Mouse (Mus musculus) adrenal gland, postnatal 36 days (tissue): ENCODE measurements around the gene Arhgap18. TPM values are rescaled to one million over a fixed set of nuclear protein-coding genes. Genes with fewer than 3 reads are reported as not detected.

ENCODE experiments used
- DNase-seq, 2 experiments: peaks; one replicate each; pipeline ENCODE4 v3.0.0; 2021; ENCODE audit warnings: mixed read lengths in 1 of 2
- total RNA-seq, 2 experiments: library from RNA; stranded (reverse); gene quantifications; 2 replicates each; pipeline ENCODE4 v1.2.3; 2021

The Arhgap18 gene
- total RNA-seq, 2 experiments from 2014 or later, result 28.3 to 41.6 TPM

DNA sequence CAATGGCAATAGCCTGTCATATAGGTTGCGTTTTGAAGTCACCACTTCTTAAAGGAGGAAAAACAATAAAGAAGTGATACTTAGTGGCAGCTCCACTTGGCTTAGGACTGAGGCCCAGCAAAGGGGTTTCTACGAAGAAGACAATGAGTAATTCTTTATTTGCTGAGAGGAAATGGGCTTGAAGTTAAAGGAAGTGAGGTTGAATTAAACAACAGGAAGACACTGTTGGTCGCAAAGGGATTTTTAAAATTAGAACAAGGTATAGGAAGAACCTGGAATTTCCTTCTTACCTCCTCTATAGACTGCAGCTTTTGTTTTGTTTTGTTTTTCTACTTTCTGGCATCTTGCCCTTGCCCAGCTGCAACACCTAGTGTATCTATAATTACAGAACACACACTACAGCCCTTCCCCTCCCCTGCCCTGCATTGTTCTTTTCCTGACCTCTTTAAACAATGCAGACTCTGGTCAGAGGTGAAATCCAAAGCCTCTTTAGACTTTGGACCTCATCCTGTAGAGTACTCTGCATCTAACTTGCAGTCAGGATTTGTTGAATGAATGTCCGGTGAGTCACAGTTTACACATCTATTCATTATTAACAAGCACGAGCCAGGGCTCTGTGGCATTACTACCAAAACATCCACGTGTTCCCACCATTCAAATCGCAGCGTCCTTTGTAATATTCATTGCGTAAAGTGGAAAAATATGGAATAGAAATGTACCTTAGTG is 75.4 kb downstream of the Arhgap18 start:
- peak in 1 of 2 experiments; percentile 45 for DNase-seq

DNA sequence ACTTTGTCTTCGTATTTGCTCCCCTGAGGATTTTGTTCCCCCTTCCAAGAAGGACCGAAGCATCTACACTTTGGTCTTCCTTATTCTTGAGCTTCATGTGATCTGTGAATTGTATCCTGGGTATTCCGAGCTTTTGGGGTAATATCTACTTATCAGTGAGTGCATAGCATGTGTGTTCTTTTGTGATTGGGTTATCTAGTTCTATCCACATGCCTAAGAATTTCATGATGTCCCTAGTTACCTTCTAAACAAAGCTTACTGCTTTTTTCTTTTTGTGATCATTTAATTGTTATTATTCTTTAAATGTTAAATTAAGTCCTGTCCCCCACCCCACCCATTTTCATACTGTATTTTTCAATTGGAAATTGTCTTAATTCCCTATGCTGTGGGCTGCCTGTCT is 78.8 kb downstream of the Arhgap18 start:
- DNase-seq, result no peak

DNA sequence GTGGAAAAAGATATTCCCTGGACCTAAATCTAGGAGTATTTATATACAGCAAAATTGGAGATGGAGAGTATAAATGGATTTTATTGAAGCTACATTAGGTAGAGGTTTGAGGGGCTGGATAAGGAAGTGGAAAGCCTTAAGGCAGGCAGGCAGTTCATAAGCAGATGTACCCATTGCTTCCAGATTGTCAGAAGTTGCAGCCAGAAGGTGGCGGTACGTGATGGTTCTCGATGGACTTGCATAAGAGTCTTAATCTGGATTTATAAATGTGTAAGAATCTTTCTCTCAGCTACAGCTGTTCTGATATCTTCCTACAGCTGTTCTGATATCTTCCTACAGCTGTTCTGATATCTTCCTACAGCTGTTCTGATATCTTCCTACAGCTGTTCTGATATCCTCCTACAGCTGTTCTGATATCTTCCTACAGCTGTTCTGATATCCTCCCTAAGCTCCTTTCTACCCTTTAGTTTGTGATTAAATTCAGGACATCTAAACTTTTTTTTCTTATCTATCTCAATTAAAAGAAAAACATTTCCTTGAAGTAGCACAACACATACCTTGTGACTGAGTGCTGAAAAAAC is 79.5 kb downstream of the Arhgap18 start:
- no peak for DNase-seq

DNA sequence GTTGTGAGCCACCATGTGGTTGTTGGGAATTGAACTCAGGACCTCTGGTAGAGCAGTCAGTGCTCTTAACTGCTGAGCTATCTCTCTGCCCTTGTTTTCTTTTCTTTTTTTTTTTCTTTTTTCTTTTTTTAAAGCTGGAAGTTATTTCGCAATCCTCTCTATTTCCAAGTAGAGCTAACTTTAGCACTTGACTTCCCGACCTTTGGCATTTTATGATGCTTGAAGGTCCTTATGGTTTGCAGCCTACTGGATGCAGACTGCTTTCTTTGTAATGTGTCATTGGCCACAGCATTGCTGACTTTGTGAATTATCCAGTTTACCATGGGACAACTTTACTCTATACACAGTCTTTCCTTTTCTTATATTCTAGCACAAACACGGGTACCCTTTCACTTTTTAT is 80.2 kb downstream of the Arhgap18 start:
- peak; percentile 15 to 18 for DNase-seq

DNA sequence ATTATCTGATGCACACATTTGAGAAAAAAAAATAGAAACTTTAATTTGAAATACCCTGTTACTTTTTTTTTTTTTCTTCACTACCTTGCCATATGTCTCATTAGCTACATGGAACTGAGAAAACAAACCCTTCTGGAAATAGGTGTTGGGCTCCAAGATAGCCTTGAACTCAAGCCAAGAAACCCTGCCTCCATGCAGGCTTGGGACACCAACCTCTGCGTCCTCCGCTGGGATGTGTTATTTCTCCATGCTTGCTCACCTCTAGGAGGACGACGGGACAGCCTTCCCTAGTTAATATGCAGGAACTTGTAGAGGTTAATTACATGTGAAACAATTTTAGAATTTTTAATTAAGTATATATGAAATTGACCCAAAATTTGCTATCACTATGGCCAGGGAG is 96.1 kb downstream of the Arhgap18 start:
- DNase-seq, result peak in 1 of 2 experiments; percentile 36

DNA sequence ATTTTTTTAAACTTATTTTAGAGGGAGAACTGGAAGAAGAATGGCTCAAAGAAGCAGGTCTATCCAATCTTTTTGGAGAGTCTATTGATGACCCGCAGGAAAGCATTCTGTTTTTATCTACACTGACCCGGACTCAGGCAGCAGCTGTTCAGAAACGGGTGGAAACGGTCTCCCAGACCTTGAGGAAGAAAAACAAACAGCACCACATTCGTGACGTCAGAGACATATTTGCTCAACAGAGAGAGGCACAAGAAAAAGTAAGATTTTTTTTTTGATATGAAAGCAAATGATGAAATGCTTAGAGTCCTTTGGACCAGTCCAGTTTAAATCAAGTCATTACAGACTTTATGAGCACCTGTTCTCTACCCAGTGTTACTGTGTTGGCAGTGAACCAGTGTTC is 96.6 kb downstream of the Arhgap18 start:
- DNase-seq, result peak; percentile 6 to 22

DNA sequence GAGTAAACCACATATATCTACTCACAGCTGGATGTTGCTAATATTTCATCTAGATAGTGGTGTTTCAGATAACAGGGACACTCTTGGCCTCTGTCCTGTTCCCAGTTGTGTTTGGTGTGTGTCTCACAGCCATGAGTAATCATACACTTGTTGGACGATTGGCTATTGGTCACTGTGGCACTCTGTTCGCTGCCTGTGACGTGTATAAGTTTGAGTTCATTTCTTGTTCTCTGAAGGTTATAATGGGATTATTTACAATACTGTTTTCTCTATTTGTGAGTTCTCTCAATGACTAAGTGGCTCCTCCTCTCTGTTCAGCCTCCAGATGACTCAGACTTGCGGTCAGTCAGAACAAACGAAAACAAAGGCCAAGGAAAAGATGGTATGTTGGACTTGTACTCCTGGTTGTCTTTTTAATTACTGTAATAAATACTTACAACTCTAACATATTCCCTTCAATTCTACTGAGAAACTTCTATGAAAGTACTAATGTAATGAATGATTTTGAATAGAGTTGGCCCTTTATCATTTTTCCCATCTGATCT is 101.4 kb downstream of the Arhgap18 start:
- DNase-seq, result peak; percentile 55

DNA sequence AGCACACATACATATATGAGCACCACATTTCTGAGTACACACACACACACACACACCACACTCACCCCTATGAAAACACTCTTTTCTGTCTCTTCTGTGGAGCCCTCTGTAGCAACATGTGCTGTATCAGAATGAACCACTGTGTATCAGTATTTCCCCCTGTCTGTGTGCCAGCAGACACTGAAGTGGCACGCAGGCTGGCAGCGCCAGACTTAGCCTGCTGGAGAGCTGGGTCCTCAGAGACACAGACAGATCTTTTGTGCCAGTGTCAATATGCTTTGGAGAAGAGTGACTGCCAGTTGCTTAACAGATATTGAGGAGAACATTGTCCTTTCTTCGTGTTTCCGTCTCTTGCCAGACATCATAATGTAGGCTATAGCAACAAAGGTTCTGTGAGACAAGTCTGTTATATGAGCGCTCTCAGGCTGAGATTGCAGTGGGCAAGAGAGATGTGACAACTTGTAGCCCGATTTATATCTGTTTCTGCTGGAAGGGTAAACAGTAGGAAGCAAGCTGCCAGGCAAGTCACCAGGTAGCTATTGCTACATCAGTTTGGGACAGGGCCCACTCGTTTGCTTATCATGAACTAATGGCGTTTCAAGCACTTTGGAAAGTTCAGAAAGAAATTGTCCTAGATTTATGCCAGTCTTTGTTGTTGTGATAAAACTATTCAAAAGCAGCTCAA is 102.8 kb downstream of the Arhgap18 start:
- peak; percentile 18 to 30 for DNase-seq

DNA sequence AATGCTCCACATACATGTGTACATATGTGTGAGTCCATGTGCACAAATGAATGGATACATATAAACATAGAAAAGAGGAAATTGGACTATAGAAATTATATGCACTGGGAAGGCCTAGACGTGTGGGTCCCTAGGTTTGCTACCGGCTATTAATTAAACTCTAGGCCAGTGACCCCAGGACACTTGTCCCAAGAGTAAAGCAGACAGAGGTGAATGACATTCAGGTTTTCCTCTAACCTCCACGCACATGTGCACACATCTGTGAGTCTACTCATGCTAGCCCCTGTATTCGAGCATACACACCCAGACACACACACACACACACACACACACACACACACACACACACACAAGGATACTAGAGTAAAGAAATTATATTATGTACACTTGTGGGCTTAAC is 104.4 kb downstream of the Arhgap18 start:
- no peak for DNase-seq

DNA sequence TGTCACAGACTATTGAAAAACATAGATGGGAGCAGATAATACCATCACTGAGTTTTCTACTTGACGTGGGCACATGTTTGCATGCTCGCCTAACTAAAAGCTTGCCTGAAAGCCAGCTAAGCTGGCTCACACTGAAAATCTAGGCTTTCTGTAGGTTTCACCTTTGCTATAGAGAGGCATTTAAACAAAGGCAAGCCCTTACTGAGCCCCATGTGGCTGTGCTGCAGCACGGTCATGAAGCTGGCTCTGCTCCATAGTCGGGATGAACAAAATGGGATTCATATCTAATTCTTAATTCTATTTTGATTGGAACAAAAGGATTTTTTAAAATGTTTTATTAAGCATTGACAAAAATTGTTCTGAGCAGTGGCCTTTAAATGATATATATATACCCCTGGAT is 105.3 kb downstream of the Arhgap18 start:
- DNase-seq, result no peak

DNA sequence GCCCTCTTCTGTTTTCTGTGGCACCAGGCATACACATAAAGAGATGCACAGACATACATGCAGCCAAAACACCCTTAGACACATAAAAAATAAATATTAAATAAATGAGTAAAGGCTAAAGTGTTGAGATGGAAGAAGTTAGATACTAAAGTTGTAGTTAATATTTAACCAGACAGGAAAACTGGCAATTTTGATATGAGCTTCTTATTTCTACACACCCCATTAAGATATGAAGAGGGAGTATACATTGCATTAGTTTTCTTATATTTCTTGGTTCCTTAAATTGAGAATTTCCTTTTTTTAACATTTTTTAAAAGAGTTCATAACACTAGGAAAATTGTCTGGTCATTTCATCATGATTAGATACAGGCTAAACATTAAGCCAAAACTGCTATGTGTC is 108.0 kb downstream of the Arhgap18 start:
- DNase-seq, result no peak

DNA sequence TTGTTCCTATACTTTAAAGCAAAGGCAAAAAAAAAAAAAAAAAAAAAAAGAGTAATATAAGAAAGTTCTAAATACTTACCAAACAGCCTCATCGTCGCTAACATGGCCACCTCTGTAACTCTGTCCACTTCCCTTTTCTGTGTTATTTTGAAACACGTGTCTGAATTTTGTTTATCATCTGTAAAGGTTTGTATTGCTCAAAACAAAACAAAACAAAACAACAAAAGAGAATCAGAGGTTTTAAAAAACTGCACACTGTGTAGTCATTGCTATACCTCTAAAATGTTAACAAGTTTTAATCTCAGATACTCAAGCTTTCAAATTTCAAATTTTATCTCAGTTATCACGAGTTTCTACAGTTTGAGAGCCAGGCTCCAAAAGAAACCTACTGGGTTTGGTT is 109.0 kb downstream of the Arhgap18 start:
- no peak for DNase-seq

DNA sequence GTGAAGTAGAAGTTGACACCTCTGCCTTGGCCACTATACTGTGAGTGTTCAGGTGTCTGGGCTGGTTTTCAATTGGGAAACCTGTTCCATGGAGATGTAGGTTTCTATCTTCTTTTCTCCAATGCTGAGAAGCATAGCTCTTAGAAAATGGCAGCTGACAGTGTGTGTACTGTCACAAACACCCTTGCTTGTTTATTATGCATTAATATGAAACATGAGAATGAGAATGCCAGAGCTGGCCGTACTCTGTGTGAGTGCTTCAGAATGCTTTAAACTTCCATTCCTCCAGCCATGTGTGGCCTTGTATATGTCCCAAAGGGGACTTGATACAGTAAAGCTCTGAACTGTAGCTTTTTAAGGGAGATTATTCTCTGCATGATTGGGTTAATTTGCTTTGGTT is 110.8 kb downstream of the Arhgap18 start:
- no peak for DNase-seq

DNA sequence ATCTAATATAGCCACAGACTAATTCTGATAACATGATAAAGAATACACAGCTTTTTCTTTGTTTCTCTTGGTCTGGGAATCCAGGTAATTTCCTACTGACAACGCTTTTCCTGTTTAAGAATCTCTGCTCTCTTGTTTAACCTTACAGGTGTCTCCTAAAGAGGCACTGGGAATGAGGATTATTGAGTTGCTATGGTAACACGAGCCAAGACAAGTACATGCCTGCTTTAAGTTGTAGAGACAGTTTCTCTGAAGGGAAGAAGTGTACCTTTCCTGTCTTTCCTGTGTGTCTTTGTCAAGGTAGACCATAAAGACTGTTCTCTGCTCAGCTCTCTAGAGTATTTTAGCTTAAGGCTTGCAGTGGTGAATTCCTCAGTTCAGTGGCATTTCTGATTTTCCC is 117.6 kb downstream of the Arhgap18 start:
- no peak for DNase-seq

DNA sequence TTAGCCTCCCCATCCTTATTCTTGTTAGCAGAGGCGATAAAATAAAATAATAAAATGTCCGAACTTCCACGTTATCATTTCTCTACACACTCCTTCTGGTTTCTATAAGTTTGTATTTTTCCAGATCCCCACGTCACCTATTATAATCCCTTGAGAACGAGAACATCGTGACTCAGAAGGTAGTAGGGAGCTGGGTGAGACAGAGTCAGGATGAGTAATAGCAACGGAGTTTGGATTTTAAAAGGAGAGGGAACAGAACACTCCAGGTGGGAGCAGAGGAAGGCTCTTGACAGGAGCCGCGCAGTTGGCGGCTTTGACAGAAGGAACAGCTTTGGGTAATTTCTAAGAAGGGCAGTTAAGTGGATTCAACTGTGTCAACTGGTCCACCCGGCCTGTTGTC is 124.1 kb downstream of the Arhgap18 start:
- DNase-seq, result no peak

DNA sequence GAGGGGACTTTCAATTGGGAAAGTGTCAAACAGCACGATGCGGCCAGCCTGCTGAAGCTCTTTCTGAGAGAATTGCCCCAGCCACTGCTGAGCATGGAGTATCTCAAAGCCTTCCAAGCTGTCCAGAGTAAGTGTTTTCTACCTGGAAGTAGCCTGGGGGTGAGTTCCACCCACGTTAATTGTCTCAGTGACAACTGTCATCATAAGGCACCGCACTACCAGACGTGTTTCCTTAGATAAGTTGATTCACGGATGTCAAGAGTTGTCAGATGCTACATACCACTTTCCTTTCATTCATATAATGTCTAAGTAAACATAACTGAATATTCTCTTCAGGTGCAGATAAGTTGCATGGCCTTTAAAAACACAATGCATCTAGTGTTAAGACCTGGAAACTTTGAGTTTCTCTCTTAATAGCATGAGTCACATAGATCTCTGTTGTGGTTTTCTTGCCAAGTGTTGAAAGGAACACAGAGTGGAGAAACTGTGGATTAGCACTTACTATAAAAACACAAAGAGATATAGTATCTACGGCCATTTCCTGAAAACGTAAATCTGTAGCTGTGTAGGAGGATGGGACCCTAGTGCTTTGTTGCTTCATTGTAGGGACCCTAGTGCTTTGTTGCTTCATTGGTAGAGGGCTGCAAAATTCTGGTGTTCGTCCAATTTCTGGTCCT is 125.8 kb downstream of the Arhgap18 start:
- DNase-seq, result no peak

DNA sequence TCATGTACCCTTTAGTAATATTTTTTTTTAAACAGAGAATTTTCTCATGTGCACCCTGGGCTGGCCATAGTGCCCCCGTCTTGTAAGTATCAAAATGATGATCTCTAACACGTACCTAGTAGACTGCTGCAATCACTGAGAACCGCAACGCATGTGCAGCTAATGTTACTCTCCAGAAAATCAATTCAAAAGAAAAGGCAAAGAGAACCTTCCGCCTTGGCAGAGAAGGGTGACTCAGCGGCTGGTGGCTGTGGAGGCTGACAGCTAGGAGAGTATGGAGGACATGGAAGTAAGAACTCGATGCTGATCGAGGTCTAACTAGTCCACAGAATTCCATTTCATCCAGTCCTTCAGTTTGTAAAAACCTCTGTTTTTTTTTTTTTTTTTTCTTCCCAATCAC is 131.7 kb downstream of the Arhgap18 start:
- DNase-seq, result peak; percentile 63 to 67

DNA sequence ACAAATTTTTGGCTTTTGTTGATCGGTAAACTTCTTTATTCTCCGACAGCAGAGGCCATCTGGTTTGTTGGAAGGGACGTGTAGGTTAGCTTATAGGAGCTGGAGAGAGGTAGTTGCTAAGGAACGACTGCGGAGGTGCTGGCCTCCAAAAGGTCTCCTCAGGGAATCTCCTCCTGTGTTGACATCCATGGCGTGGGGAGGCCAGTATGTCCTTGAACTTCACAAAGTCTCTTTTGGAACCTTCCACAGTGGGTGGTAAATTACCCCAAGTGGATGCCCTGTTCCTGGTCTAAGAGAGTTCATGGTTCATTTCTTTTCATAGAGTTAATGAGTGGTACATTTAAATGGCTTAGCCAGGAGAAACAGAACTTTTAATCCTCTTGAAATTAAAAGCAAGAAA is 136.0 kb downstream of the Arhgap18 start:
- peak; percentile 53 for DNase-seq

DNA sequence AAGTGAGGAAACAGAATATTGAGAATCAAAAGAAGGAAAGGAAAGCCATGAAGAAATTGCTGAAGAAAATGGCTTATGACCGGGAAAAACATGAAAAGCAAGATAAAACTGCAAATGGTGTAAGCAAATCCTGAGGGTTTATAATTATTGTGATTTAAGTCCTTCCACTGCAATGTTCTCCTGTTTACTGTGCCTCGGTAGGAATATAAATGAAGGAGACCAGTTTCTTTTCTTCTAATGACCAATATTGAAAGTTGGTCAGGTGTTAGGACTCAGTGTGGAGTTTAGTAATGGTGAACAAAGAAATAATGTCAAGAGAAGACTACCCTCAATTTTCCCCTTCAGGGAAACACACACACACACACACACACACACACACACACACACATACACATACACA is 136.5 kb downstream of the Arhgap18 start:
- no peak for DNase-seq

DNA sequence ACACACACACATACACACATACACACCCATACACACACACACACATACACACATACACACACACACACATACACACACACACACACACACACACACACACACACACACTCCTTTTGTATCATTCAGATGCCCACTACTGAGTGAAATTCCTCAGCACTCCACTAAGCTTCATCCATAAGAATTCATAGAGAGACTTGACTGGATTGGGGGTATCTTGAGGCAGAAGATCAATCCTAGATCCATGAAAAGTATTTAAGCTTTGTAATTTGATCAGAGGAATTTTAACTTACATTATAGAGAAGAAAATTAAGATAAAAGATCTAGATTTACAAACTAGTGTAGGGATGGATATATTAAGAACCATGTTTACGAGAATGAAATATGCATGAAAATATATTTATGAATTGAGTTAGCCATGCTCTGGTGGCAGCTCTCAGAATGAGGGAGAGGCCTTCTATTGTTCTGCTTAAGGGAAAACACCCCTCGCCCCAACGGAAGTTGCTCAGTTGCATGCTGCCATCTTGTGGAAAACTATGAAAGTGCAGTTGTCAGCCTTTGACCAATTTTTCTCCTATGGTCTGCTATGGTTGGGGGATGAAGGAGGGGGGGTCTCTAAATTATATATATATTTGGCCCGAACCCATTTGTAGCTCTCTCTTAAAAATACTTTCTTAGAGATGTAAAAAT is 137.2 kb downstream of the Arhgap18 start:
- DNase-seq, result peak; percentile 58 to 73

DNA sequence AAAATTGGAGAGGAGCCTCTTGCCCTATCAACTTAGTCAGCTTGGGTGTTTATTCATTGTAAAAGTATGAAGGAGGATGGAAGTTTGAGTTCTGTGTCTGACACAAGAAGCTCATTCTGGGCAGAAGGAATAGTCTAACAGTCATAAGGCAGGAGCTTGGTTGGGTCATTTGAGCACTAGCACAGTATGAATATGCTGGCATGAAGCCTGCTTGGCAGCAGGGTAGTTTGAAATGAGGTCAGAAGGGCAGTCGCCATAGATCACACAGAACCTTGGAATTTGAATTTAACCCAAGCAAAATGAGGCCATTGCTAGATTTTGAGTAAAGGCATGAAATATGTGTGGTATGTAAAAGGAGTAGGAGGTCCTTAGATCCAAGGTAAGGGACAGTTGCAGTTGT is 139.9 kb downstream of the Arhgap18 start:
- DNase-seq, result peak; percentile 57 to 61

DNA sequence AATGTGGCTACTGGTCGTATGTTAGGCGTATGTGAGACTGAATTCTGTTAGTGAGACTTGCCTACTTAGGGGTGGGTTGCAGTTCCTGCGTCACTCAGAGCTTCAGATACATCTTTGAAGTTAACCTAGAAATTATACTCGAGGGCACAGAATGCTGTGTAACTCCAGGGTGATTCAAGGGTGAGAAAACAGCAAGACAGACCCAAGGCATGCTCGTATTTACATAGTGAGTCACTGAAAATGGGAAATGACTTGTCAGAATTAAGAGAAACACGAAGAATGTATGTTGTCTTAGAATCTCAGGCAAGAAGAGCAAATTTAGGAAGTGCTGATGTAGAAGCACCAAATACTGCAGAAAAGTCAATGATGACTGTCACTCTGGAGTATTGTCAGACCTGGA is 142.5 kb downstream of the Arhgap18 start:
- no peak for DNase-seq
